ENCODE assay signal across 8 mouse cellular contexts in genomic region chr13:63278141-63278631, GRCm38 (mm10).
A peak's percentile ranks its signal among the peaks of the same experiment; 100 is the strongest.
DNase-seq lines count a peak whose midpoint lies in the region; ATAC-seq and TF ChIP-seq lines count a peak whose summit lies in the region.

No protein-coding gene starts in this region.

- peaks cover under 1% of the 10 kb centered on the region; the same call in 1 of the 2 replicates for H3K36me3 ChIP-seq in forebrain, embryonic 12.5 days (replicated peaks)
- H3K36me3 ChIP-seq in intestine, embryonic 15.5 days = peaks cover 6% of the 10 kb centered on the region
- H3K36me3 ChIP-seq in lung, embryonic 16.5 days (ENCODE audit: control insufficient read depth, insufficient read depth, low read length) = peaks cover 9% of the 10 kb centered on the region

- intact Hi-C loops in gastrocnemius, adult 2 months (cut with DNase I) = no loop called here

- no peak overlapping the region for H3K4me2 ChIP-seq in forebrain, embryonic 12.5 days
- peak overlapping the region; percentile 52 for H3K4me2 ChIP-seq in intestine, embryonic 15.5 days (replicated peaks)
- H3K4me2 ChIP-seq in lung, embryonic 16.5 days (ENCODE audit: low read depth, low read length) = peak overlapping the region; percentile 51

- peak overlapping the region; percentile 79 for H3K4me3 ChIP-seq in gastrocnemius, adult 2 months
- no peak overlapping the region for H3K4me3 ChIP-seq in forebrain, embryonic 12.5 days (replicated peaks)
- peak overlapping the region; percentile 23; the same call in 1 of the 2 replicates for H3K4me3 ChIP-seq in intestine, embryonic 15.5 days (replicated peaks)
- peak overlapping the region; percentile 32 for H3K4me3 ChIP-seq in lung, embryonic 16.5 days (ENCODE audit: low read length)

- H3K9ac ChIP-seq in forebrain, embryonic 12.5 days = no peak overlapping the region
- peak overlapping the region; percentile 17; the same call in 1 of the 2 replicates for H3K9ac ChIP-seq in intestine, embryonic 15.5 days
- peak overlapping the region; percentile 57 for H3K9ac ChIP-seq in lung, embryonic 16.5 days (ENCODE audit: low read length)

- TF ChIP-seq CTCF in gastrocnemius, adult 2 months (IDR thresholded peaks at IDR 0.05) = no peak

- H3K27me3 ChIP-seq in forebrain, embryonic 12.5 days = peaks cover 16% of the 10 kb centered on the region; the same call in 1 of the 2 replicates
- H3K27me3 ChIP-seq in intestine, embryonic 15.5 days (replicated peaks) = no peaks in the 10 kb centered on the region
- H3K27me3 ChIP-seq in lung, embryonic 16.5 days (ENCODE audit: control insufficient read depth, insufficient read depth, low read depth, low read length) = no peaks in the 10 kb centered on the region

- 60% methylated on average over 5 of the region's 5 CpGs for WGBS in forebrain, embryonic 12.5 days
- 26% methylated on average over 5 of the region's 5 CpGs for WGBS in intestine, embryonic 15.5 days
- WGBS in lung, embryonic 16.5 days = 15% methylated on average over 5 of the region's 5 CpGs

- H3K9me3 ChIP-seq in forebrain, embryonic 12.5 days = no peaks in the 10 kb centered on the region
- no peaks in the 10 kb centered on the region for H3K9me3 ChIP-seq in intestine, embryonic 15.5 days
- no peaks in the 10 kb centered on the region for H3K9me3 ChIP-seq in lung, embryonic 16.5 days (ENCODE audit: control insufficient read depth, low read length)

- peaks cover 36% of the 10 kb centered on the region for H3K4me1 ChIP-seq in forebrain, embryonic 12.5 days
- H3K4me1 ChIP-seq in intestine, embryonic 15.5 days (replicated peaks) = peaks cover 43% of the 10 kb centered on the region
- H3K4me1 ChIP-seq in lung, embryonic 16.5 days (replicated peaks; ENCODE audit: control insufficient read depth, insufficient read depth, low read length) = peaks cover 66% of the 10 kb centered on the region

- ATAC-seq in forebrain, embryonic 12.5 days (ENCODE audit: low FRiP score) = no peak
- no peak for ATAC-seq in intestine, embryonic 15.5 days
- ATAC-seq in lung, embryonic 16.5 days (ENCODE audit: low read depth) = peak; percentile 9; the same call in 1 of the 2 replicates
- no peak for ATAC-seq in inflammation-experienced regulatory T-cells, adult 6 months

- H3K27ac ChIP-seq in gastrocnemius, adult 2 months = peak overlapping the region; percentile 86
- 0 out of 2 replicates have a peak overlapping the region, but pooled peaks have one; percentile 6 for H3K27ac ChIP-seq in forebrain, embryonic 12.5 days
- peak overlapping the region; percentile 85 for H3K27ac ChIP-seq in intestine, embryonic 15.5 days
- peak overlapping the region; percentile 94 for H3K27ac ChIP-seq in lung, embryonic 16.5 days (ENCODE audit: low read length)

- DNase-seq in gastrocnemius, adult 2 months = no peak
- DNase-seq in gastrocnemius, postnatal 4 days (ENCODE audit: low spot score in 2 of 2) = no peak
- no peak for DNase-seq in thymus, adult 18-20 months
- DNase-seq in frontal cortex, postnatal 36 days (ENCODE audit: low spot score in 2 of 2) = no peak

Comparison
In these comparisons a context has a peak if more than half of its experiments do, and no peak if none do; other contexts are left out.
1. H3K27ac ChIP-seq: peak in every context shown above with its lines; median percentile 94 in lung, embryonic 16.5 days; 86 in gastrocnemius, adult 2 months; 85 in intestine, embryonic 15.5 days; 6 in forebrain, embryonic 12.5 days.